Mouse (Mus musculus) NIH3T3 (cell line): Measurements from ENCODE around the gene Tcf15.

Source experiments
- DNase-seq: peaks from one replicate; pipeline ENCODE4 v3.0.0-alpha.2; 2012; ENCODE audit warnings: low read depth

The Tcf15 gene

GRCm38 (mm10) chr2:152122896-152123295 is 20.5 kb upstream of the Tcf15 start:
- DNase-seq: no peak

- DNase-seq: no peak
Measured at GRCm38 (mm10) chr2:152128597-152128996, 14.8 kb upstream of the Tcf15 start.

- DNase-seq: no peak
Measured at GRCm38 (mm10) chr2:152129778-152130177, 13.6 kb upstream of the Tcf15 start.

GRCm38 (mm10) chr2:152132016-152132415 is 11.3 kb upstream of the Tcf15 start:
- DNase-seq: no peak

- no peak for DNase-seq
Measured at GRCm38 (mm10) chr2:152132691-152133090, 10.7 kb upstream of the Tcf15 start.

- no peak for DNase-seq
Measured at GRCm38 (mm10) chr2:152139191-152139987, 4.0 kb upstream of the Tcf15 start.

GRCm38 (mm10) chr2:152140941-152141340 is 2.4 kb upstream of the Tcf15 start:
- DNase-seq: no peak

GRCm38 (mm10) chr2:152141491-152141890 is 1.9 kb upstream of the Tcf15 start:
- peak; percentile 9 for DNase-seq

GRCm38 (mm10) chr2:152142046-152142445 is 1.3 kb upstream of the Tcf15 start:
- DNase-seq: peak; percentile 43

- no peak for DNase-seq
Measured at GRCm38 (mm10) chr2:152142571-152142970, 790 bp upstream of the Tcf15 start.

GRCm38 (mm10) chr2:152144158-152144450 is 743 bp downstream of the Tcf15 start:
- no peak for DNase-seq

GRCm38 (mm10) chr2:152144501-152144900 is 1.1 kb downstream of the Tcf15 start:
- no peak for DNase-seq

- no peak for DNase-seq
Measured at GRCm38 (mm10) chr2:152145711-152146110, 2.4 kb downstream of the Tcf15 start.

- no peak for DNase-seq
Measured at GRCm38 (mm10) chr2:152147079-152147478, 3.7 kb downstream of the Tcf15 start.

- DNase-seq: no peak
Measured at GRCm38 (mm10) chr2:152148675-152149074, 5.3 kb downstream of the Tcf15 start.

GRCm38 (mm10) chr2:152149891-152150290 is 6.5 kb downstream of the Tcf15 start:
- no peak for DNase-seq

GRCm38 (mm10) chr2:152150373-152150772 is 7.0 kb downstream of the Tcf15 start:
- DNase-seq: no peak

GRCm38 (mm10) chr2:152153361-152153760 is 10.0 kb downstream of the Tcf15 start:
- no peak for DNase-seq

- DNase-seq: peak; percentile 12
Measured at GRCm38 (mm10) chr2:152155414-152156208, 12.2 kb downstream of the Tcf15 start.

GRCm38 (mm10) chr2:152156471-152156870 is 13.1 kb downstream of the Tcf15 start:
- no peak for DNase-seq

GRCm38 (mm10) chr2:152159487-152159886 is 16.1 kb downstream of the Tcf15 start:
- DNase-seq: no peak

GRCm38 (mm10) chr2:152166257-152166656 is 22.9 kb downstream of the Tcf15 start:
- DNase-seq: no peak

GRCm38 (mm10) chr2:152167851-152168290 is 24.5 kb downstream of the Tcf15 start:
- DNase-seq: no peak
